In genomic region chr19:56228586-56228985, GRCm38 (mm10) we compare ENCODE assay signal across 21 mouse cellular contexts. TPM values are rescaled to one million over a fixed set of nuclear protein-coding genes. Genes with fewer than 3 reads are reported as not detected.
"Had no signal": no experiment of that assay in that cellular context is flagged by ENCODE, and none has a peak within 500 bp of the region (broad histone marks: within the 10 kb centered on the region; RNA-seq: fewer than 3 reads in every experiment).

No protein-coding gene starts in this region.

- H3K9ac ChIP-seq: liver, postnatal 0 days; lung, embryonic 15.5 days; midbrain, embryonic 12.5 days; neural tube, embryonic 12.5 days had no signal

- H3K4me3 ChIP-seq: lung, embryonic 15.5 days; megakaryocyte, embryonic 14.5 days; midbrain, embryonic 12.5 days; neural tube, embryonic 12.5 days had no signal

- ATAC-seq: liver, postnatal 0 days; lung, postnatal 0 days had no signal

- H3K4me1 ChIP-seq: megakaryocyte, embryonic 14.5 days had no signal

- H3K9me3 ChIP-seq: lung, embryonic 15.5 days; neural tube, embryonic 12.5 days had no signal

- H3K27ac ChIP-seq: lung, embryonic 15.5 days; macrophage; midbrain, embryonic 12.5 days; neural tube, embryonic 12.5 days had no signal

- H3K4me2 ChIP-seq: lung, embryonic 15.5 days; midbrain, embryonic 12.5 days; neural tube, embryonic 12.5 days had no signal

- H3K36me3 ChIP-seq: lung, embryonic 15.5 days; midbrain, embryonic 12.5 days; neural tube, embryonic 12.5 days had no signal

- H3K27me3 ChIP-seq: lung, embryonic 15.5 days; neural tube, embryonic 12.5 days had no signal

- DNase-seq: liver, postnatal 0 days; lung, adult 2 months; lung, postnatal 14 days; lung, postnatal 36 days; midbrain, embryonic 14.5 days; right cerebral cortex, postnatal 14 days; right cerebral cortex, postnatal 4 days; spleen, adult 18-20 months; thymus, adult 18-20 months; thymus, postnatal 14 days; thymus, postnatal 36 days had no signal

RNA-seq across cellular contexts. Expression of gene Habp2, which starts 58.4 kb away (rescaled TPM):
- total RNA-seq: megakaryocyte progenitor cell, adult 5-6 weeks; midbrain, postnatal 0 days; monocyte, adult 5-6 weeks; neutrophil, adult 5-6 weeks had no signal
- polyA plus RNA-seq: lung, adult 2 months; macrophage; midbrain, embryonic 12.5 days; midbrain, embryonic 14.5 days; neural tube, embryonic 12.5 days had no signal
